Mouse (Mus musculus): ENCODE data around the gene Pde10a. TPM values are rescaled to one million over a fixed set of nuclear protein-coding genes. Genes with fewer than 3 reads are reported as not detected.

Pde10a gene
- total and polyA plus RNA-seq, 2 experiments from 2014 or later: 14.7 to 55.4 TPM

GRCm38 (mm10) chr17:8763248-8763647 is 238.1 kb downstream of the Pde10a start:
- H3K36me3 ChIP-seq (ENCODE audit: insufficient read depth): no peaks in the 10 kb centered on the region
- no peaks in the 10 kb centered on the region for H3K27me3 ChIP-seq (ENCODE audit: insufficient read depth, low read length)
- H3K4me2 ChIP-seq (ENCODE audit: low read depth): no peak overlapping the region
- ATAC-seq (no peak), DNase-seq (peak; percentile 40)
- H3K4me3 ChIP-seq (ENCODE audit: low read depth, low read length): no peak overlapping the region
- no peak overlapping the region for H3K27ac ChIP-seq (ENCODE audit: low read depth, low read length)
- H3K9me3 ChIP-seq (ENCODE audit: low read length): no peaks in the 10 kb centered on the region
- 24% methylated on average over 1 of the region's 1 CpGs for WGBS
- no peak overlapping the region for H3K9ac ChIP-seq
- H3K4me1 ChIP-seq (ENCODE audit: insufficient read depth): no peaks in the 10 kb centered on the region
- no peak for TF ChIP-seq CTCF (IDR thresholded peaks at IDR 0.05; ENCODE audit: low read depth)

DNA sequence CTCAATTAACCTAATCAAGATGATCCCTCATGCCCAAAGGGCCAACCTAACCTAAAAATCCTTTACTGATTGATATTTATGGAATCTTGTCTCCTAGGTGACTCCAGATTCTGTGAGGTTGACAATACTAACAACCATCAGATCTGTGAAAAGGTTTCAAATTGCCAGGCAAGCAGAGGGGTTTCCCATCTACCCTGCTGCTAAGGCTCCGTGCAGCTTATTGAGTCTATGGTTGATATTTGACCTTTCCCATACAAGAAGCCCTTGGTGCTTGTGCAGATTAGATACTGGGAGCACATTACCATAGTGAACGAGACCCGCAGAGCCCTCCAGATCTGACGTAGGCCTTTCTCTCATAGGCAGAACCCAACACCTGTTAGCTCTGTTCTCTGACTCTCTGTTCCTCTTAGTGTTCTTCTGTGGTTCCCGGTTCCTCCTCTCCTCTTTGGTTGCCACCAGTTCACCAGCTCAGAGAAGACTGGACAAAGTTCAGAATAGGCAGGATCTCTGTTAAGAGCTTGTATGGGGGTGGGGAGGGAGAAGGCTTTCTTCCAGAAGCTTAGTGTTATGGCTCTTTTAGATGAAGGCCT is 240.9 kb downstream of the Pde10a start:
- 84% methylated on average over 5 of the region's 5 CpGs for WGBS
- no peak for ATAC-seq
- TF ChIP-seq CTCF (IDR thresholded peaks at IDR 0.05; ENCODE audit: low read depth): no peak

DNA sequence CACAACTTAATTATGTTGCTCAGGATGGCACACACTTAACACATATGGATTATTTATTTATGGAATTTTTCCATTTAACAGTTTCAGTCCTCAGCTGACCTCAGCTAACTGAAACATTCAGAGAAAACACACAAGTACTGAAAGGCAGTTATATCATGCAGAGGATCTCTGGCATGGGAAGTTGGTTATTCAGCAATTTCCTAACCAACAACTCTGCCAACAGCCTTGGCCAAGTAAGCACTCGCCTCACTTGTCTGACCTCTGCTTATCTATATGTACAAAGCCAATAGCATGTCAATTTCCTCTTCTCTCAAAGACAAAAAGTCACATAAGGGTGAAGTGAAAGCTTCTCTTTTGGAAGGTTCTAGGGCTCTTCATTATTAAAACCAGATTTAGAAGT is 244.0 kb downstream of the Pde10a start:
- no peak overlapping the region for H3K4me3 ChIP-seq (ENCODE audit: low read depth, low read length)
- H3K9me3 ChIP-seq (ENCODE audit: low read length): no peaks in the 10 kb centered on the region
- no peaks in the 10 kb centered on the region for H3K36me3 ChIP-seq (ENCODE audit: insufficient read depth)
- DNase-seq (no peak), ATAC-seq (no peak)
- TF ChIP-seq CTCF (IDR thresholded peaks at IDR 0.05; ENCODE audit: low read depth): no peak
- H3K4me2 ChIP-seq (ENCODE audit: low read depth): no peak overlapping the region
- H3K27me3 ChIP-seq (ENCODE audit: insufficient read depth, low read length): no peaks in the 10 kb centered on the region
- 90% methylated on average over 1 of the region's 1 CpGs for WGBS
- no peak overlapping the region for H3K27ac ChIP-seq (ENCODE audit: low read depth, low read length)
- no peak overlapping the region for H3K9ac ChIP-seq
- no peaks in the 10 kb centered on the region for H3K4me1 ChIP-seq (ENCODE audit: insufficient read depth)

More for the DNA sequence above, 240.9 kb downstream of the Pde10a start:
- H3K4me3 ChIP-seq (ENCODE audit: low read depth, low read length): no peak overlapping the region
- no peaks in the 10 kb centered on the region for H3K9me3 ChIP-seq (ENCODE audit: low read length)
- H3K27ac ChIP-seq (ENCODE audit: low read depth, low read length): no peak overlapping the region
- no peaks in the 10 kb centered on the region for H3K36me3 ChIP-seq (ENCODE audit: insufficient read depth)
- no peak overlapping the region for H3K9ac ChIP-seq
- no peaks in the 10 kb centered on the region for H3K4me1 ChIP-seq (ENCODE audit: insufficient read depth)
- H3K27me3 ChIP-seq (ENCODE audit: insufficient read depth, low read length): no peaks in the 10 kb centered on the region
- DNase-seq: no peak
- no peak overlapping the region for H3K4me2 ChIP-seq (ENCODE audit: low read depth)

GRCm38 (mm10) chr17:8773391-8773790 is 248.2 kb downstream of the Pde10a start:
- H3K36me3 ChIP-seq (ENCODE audit: insufficient read depth): no peaks in the 10 kb centered on the region
- H3K27me3 ChIP-seq (ENCODE audit: insufficient read depth, low read length): no peaks in the 10 kb centered on the region
- TF ChIP-seq CTCF (IDR thresholded peaks at IDR 0.05; ENCODE audit: low read depth): no peak
- no peak overlapping the region for H3K4me2 ChIP-seq (ENCODE audit: low read depth)
- no peak overlapping the region for H3K27ac ChIP-seq (ENCODE audit: low read depth, low read length)
- ATAC-seq (no peak), DNase-seq (no peak)
- H3K9ac ChIP-seq: no peak overlapping the region
- H3K4me3 ChIP-seq (ENCODE audit: low read depth, low read length): no peak overlapping the region
- WGBS: 62% methylated on average over 6 of the region's 6 CpGs
- no peaks in the 10 kb centered on the region for H3K9me3 ChIP-seq (ENCODE audit: low read length)
- H3K4me1 ChIP-seq (ENCODE audit: insufficient read depth): no peaks in the 10 kb centered on the region

- Histone ChIP-seq H3K9me3 (ENCODE audit: low read length) (no peaks in the 10 kb centered on the region), H3K27me3 (ENCODE audit: insufficient read depth, low read length) (no peaks in the 10 kb centered on the region), H3K27ac (ENCODE audit: low read depth, low read length) (no peak overlapping the region), H3K4me1 (ENCODE audit: insufficient read depth) (no peaks in the 10 kb centered on the region), H3K9ac (no peak overlapping the region), H3K4me3 (ENCODE audit: low read depth, low read length) (no peak overlapping the region), H3K36me3 (ENCODE audit: insufficient read depth) (no peaks in the 10 kb centered on the region), H3K4me2 (ENCODE audit: low read depth) (no peak overlapping the region)
- no peak for ATAC-seq
- TF ChIP-seq CTCF (IDR thresholded peaks at IDR 0.05; ENCODE audit: low read depth): no peak
- DNase-seq: no peak
- WGBS: 89% methylated on average over 3 of the region's 3 CpGs
These were observed 249.1 kb downstream of the Pde10a start for GRCm38 (mm10) chr17:8774301-8774700.

DNA sequence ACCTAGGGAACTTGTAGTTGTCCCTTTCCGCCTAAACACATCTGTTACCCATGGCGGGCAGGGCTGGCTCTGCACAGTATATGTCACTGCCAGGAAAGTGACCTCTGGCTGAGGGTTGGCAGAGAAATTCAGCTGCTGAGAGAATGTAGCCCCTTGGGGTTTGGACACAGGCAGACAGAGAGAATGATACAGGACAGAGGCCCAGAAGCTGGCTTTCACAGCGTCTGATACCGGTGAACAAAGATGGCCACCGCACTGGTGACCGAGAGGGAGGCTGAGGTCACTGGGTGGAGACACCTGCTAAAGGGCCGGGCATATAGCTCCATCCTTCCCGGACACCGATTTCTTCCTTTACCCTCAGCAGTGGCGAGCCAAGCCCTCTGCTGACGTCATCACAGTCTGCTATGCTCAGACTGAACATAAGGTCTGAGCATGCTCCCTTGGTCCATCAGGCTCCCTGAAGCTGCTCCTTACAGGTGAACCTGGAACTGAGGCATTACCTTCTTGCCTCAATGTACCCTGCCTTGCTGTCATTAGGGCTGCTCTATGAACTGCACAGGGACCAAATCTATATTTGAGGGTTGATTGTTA is 250.5 kb downstream of the Pde10a start:
- no peak overlapping the region for H3K4me3 ChIP-seq (ENCODE audit: low read depth, low read length)
- no peaks in the 10 kb centered on the region for H3K9me3 ChIP-seq (ENCODE audit: low read length)
- no peak overlapping the region for H3K9ac ChIP-seq
- no peaks in the 10 kb centered on the region for H3K27me3 ChIP-seq (ENCODE audit: insufficient read depth, low read length)
- H3K27ac ChIP-seq (ENCODE audit: low read depth, low read length): peak overlapping the region; percentile 45
- DNase-seq: no peak
- H3K36me3 ChIP-seq (ENCODE audit: insufficient read depth): no peaks in the 10 kb centered on the region
- 76% methylated on average over 11 of the region's 11 CpGs for WGBS
- no peak overlapping the region for H3K4me2 ChIP-seq (ENCODE audit: low read depth)
- no peaks in the 10 kb centered on the region for H3K4me1 ChIP-seq (ENCODE audit: insufficient read depth)
- TF ChIP-seq CTCF (IDR thresholded peaks at IDR 0.05; ENCODE audit: low read depth): no peak
- peak; percentile 10; the same call in 1 of the 2 replicates for ATAC-seq

- Histone ChIP-seq H3K27me3 (ENCODE audit: insufficient read depth, low read length) (no peaks in the 10 kb centered on the region), H3K4me2 (ENCODE audit: low read depth) (no peak overlapping the region), H3K36me3 (ENCODE audit: insufficient read depth) (no peaks in the 10 kb centered on the region), H3K27ac (ENCODE audit: low read depth, low read length) (no peak overlapping the region), H3K4me3 (ENCODE audit: low read depth, low read length) (no peak overlapping the region), H3K9ac (no peak overlapping the region), H3K4me1 (ENCODE audit: insufficient read depth) (no peaks in the 10 kb centered on the region), H3K9me3 (ENCODE audit: low read length) (no peaks in the 10 kb centered on the region)
- no peak for DNase-seq
- TF ChIP-seq CTCF (IDR thresholded peaks at IDR 0.05; ENCODE audit: low read depth): no peak
- ATAC-seq: no peak
- WGBS: 89% methylated on average over 6 of the region's 6 CpGs
These were observed 252.5 kb downstream of the Pde10a start for GRCm38 (mm10) chr17:8777710-8778109.

Measured in forebrain, postnatal 0 days (tissue).